Mouse (Mus musculus): Measurements from ENCODE around the gene Spp2. TPM values are rescaled to one million over a fixed set of nuclear protein-coding genes. Genes with fewer than 3 reads are reported as not detected.

Spp2 gene
- total and polyA plus RNA-seq, 2 experiments from 2014 or later = 1.2 to 1.3 TPM

DNA sequence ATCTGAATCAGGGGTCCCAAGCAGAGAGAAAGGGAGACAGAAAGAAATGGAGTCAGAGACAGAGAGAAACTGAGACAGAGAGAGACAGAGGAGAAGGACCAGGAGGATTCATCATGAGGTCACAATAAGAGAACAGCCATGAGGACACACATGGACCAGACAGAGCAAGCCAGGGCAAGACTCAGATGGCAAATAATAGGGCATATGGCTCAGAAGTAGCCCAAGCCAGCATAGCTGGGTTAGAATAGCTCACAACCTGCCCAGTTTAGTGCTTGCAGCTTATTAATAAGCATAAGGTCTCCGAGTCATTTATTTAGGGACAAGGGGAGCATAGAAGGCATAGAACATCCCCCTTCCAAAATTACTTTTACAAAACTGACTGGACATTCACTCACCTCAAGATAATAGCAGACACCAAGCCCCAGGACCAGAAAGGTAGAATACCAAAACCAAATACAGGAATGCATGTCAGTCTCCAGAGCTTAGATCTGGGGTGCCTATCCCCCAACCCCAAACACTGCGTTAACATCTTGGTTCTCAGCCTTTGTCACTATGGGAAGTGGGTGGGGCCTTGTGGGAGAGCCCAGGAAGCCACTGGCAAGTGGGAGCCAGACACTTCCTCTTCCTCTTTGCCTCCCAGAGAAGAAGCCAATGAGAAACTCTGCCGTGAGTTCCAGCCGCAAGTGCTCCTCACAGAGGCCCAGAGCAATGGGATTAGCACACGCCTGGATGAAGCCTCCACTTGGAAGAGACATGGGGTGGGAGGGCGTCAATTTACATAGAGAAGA is 26.5 kb downstream of the Spp2 start:
- Histone ChIP-seq H3K27me3 (ENCODE audit: insufficient read depth, low read length) (no peaks in the 10 kb centered on the region), H3K9ac (no peak overlapping the region), H3K4me2 (ENCODE audit: low read depth) (no peak overlapping the region), H3K36me3 (ENCODE audit: insufficient read depth) (no peaks in the 10 kb centered on the region), H3K9me3 (ENCODE audit: low read length) (no peaks in the 10 kb centered on the region), H3K27ac (ENCODE audit: low read depth, low read length) (no peak overlapping the region), H3K4me1 (ENCODE audit: insufficient read depth) (no peaks in the 10 kb centered on the region), H3K4me3 (ENCODE audit: low read depth, low read length) (no peak overlapping the region)
- no peak for ATAC-seq
- no peak for TF ChIP-seq CTCF (IDR thresholded peaks at IDR 0.05; ENCODE audit: low read depth)
- 45% methylated on average over 6 of the region's 6 CpGs for WGBS
- no peak for DNase-seq

DNA sequence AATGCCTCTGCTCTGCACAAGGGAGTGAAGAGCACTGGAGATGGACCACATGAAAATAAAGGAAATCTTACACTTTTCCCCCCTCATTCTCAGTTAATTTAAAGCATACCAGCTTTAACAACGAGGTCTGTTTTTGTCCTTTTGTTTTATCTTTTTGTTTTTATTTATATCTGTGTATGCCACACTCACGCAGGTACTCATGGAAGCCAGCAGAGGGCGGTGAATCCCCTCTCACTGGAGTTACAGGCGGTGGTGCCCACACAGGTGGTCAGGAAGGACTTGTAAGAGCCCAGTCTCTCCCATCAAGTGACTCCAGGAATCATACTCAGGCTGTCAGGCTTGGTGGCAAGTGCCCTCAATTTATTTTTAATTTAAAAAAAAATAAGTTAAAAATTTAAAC is 27.3 kb downstream of the Spp2 start:
- no peaks in the 10 kb centered on the region for H3K9me3 ChIP-seq (ENCODE audit: low read length)
- no peak overlapping the region for H3K4me2 ChIP-seq (ENCODE audit: low read depth)
- no peak overlapping the region for H3K9ac ChIP-seq
- H3K27me3 ChIP-seq (ENCODE audit: insufficient read depth, low read length) = no peaks in the 10 kb centered on the region
- TF ChIP-seq CTCF (IDR thresholded peaks at IDR 0.05; ENCODE audit: low read depth) = peak; percentile 41
- H3K36me3 ChIP-seq (ENCODE audit: insufficient read depth) = no peaks in the 10 kb centered on the region
- ATAC-seq = no peak
- DNase-seq = no peak
- H3K4me3 ChIP-seq (ENCODE audit: low read depth, low read length) = no peak overlapping the region
- H3K27ac ChIP-seq (ENCODE audit: low read depth, low read length) = no peak overlapping the region
- WGBS = 64% methylated on average over 4 of the region's 4 CpGs
- H3K4me1 ChIP-seq (ENCODE audit: insufficient read depth) = no peaks in the 10 kb centered on the region

DNA sequence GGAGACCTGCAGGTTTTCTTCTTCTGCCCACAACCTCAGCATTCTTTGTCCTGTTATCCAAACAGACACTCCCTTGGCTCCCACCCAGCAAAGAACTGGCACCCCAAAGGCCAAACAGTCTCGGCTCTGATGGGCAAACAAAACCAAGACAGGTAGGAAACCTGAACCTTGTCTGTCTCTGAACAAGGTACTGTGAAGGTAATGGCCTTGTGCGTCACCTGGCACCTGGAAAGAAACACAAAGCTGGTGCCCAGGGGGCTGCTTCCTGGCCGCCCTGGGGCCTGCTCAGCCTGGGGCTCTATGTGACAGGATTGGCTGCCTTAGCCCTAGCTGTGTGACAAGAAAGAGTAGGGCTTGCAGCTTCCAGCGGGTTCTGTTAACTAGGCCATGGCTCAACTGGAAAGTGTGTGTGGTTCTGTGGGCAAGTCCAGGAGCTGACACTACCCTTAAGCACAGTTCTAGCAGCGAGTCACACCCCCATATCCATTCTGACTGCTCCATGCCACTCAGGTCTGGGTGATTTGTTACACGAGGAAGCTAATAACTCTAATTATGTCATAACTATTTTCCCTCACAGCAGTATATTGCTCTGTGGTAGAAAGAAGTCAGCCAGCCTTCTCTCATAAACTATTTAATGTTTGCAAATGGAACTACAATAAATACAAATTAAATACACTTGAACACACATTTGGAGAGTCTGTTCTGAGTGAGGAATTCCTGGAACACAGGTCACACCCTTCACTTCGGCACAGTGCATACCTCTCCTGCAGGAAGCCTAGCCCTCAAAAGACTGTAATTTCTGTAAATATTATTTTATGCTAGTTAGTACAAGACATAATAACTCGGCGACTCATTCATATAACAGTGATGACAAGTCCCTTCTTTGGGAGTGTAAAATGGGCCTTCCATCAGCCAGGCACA is 30.7 kb downstream of the Spp2 start:
- Histone ChIP-seq H3K4me3 (ENCODE audit: low read depth, low read length) (no peak overlapping the region), H3K4me2 (ENCODE audit: low read depth) (no peak overlapping the region), H3K27ac (ENCODE audit: low read depth, low read length) (no peak overlapping the region), H3K27me3 (ENCODE audit: insufficient read depth, low read length) (no peaks in the 10 kb centered on the region), H3K9me3 (ENCODE audit: low read length) (no peaks in the 10 kb centered on the region), H3K36me3 (ENCODE audit: insufficient read depth) (no peaks in the 10 kb centered on the region), H3K4me1 (ENCODE audit: insufficient read depth) (no peaks in the 10 kb centered on the region), H3K9ac (no peak overlapping the region)
- no peak for DNase-seq
- no peak; the same call in 1 of the 2 replicates for ATAC-seq
- WGBS = 73% methylated on average over 9 of the region's 9 CpGs
- TF ChIP-seq CTCF (IDR thresholded peaks at IDR 0.05; ENCODE audit: low read depth) = no peak

DNA sequence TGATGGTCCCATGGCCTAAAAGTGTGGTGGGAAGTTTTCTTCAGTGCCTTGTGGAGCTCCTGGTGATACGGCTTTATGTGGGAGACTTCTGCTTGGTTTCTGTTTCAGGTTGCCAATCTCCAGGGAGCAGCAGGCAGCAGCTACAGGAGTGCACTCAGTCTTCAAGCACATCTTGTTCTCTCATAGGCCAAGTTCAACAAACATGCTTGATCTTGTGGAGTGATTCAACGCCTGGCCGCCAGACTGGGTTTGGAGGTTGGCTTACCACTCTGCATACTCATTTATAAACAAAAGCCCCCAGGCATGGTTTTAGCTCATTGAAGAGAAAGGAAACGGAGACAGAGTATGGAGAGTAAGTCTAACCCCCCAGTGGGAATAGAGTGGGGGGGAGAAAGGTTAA is 36.6 kb downstream of the Spp2 start:
- H3K27ac ChIP-seq (ENCODE audit: low read depth, low read length) = no peak overlapping the region
- peaks cover 6% of the 10 kb centered on the region; the same call in 1 of the 2 replicates for H3K4me1 ChIP-seq (ENCODE audit: insufficient read depth)
- no peaks in the 10 kb centered on the region for H3K9me3 ChIP-seq (ENCODE audit: low read length)
- no peak for TF ChIP-seq CTCF (IDR thresholded peaks at IDR 0.05; ENCODE audit: low read depth)
- no peaks in the 10 kb centered on the region for H3K36me3 ChIP-seq (ENCODE audit: insufficient read depth)
- no peaks in the 10 kb centered on the region for H3K27me3 ChIP-seq (ENCODE audit: insufficient read depth, low read length)
- no peak for DNase-seq
- H3K4me2 ChIP-seq (ENCODE audit: low read depth) = no peak overlapping the region
- no peak for ATAC-seq
- WGBS = 52% methylated on average over 4 of the region's 4 CpGs
- no peak overlapping the region for H3K9ac ChIP-seq
- H3K4me3 ChIP-seq (ENCODE audit: low read depth, low read length) = no peak overlapping the region

DNA sequence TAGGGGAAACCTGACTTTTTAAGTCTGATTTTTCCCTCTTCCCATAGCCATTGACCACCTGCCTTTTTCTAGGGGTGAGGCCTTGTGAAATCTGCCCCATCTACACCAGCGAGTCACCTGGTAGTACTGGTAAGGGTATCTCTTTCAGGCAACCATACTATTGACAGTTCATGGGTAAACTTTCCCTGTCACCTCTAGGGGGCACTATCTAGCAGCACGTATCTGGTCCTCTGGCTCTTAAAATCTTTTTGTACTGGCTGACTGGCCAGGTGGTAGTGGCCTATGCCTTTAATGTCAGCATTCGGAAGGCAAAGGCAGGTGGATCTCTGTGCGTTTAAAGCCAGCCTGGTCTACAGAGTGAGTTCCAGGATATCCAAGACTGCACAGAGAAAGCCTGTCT is 38.6 kb downstream of the Spp2 start:
- no peak overlapping the region for H3K27ac ChIP-seq (ENCODE audit: low read depth, low read length)
- no peak overlapping the region for H3K4me3 ChIP-seq (ENCODE audit: low read depth, low read length)
- peaks cover 6% of the 10 kb centered on the region; the same call in 1 of the 2 replicates for H3K4me1 ChIP-seq (ENCODE audit: insufficient read depth)
- no peaks in the 10 kb centered on the region for H3K36me3 ChIP-seq (ENCODE audit: insufficient read depth)
- TF ChIP-seq CTCF (IDR thresholded peaks at IDR 0.05; ENCODE audit: low read depth) = peak; percentile 60
- no peak for DNase-seq
- H3K9ac ChIP-seq = no peak overlapping the region
- H3K9me3 ChIP-seq (ENCODE audit: low read length) = no peaks in the 10 kb centered on the region
- H3K27me3 ChIP-seq (ENCODE audit: insufficient read depth, low read length) = no peaks in the 10 kb centered on the region
- no peak for ATAC-seq
- WGBS = 69% methylated on average over 4 of the region's 4 CpGs
- no peak overlapping the region for H3K4me2 ChIP-seq (ENCODE audit: low read depth)

DNA sequence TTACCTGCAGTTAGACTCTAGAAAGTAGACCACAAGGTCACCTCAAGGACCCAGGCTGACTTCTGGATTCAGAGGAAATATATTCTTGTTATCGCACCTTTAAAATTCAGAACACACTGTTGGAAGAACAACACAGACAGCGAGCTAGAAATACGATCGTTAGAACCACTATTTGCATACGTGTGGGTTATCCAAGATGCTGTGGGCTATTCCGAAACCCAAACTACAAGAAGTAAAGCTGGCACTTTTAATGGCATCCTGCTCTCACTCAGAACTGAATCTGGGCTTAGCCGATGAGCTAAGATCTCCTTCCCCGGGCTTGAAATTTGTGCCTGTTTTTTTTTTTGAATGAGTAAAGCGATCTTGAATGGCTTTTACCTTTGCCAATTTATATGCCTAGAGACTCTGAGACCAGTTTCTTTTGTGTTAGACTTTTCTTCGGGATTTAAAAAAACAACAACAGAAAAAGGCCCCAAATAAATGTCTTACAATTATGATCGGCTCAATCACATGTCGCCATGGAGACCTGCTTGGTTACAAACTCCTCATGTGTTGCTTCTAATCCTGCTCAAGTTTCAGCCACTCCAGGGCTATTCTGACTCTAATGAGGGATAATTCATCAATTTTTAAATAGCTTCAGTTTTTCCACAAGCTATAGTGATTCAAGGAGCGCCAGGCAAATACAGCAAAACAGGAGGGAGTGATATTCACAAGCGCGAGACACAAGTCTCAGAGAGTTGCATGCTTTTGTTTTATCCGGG is 39.7 kb downstream of the Spp2 start:
- Histone ChIP-seq H3K9ac (no peak overlapping the region), H3K36me3 (ENCODE audit: insufficient read depth) (no peaks in the 10 kb centered on the region), H3K27me3 (ENCODE audit: insufficient read depth, low read length) (no peaks in the 10 kb centered on the region), H3K9me3 (ENCODE audit: low read length) (no peaks in the 10 kb centered on the region), H3K4me3 (ENCODE audit: low read depth, low read length) (no peak overlapping the region), H3K4me2 (ENCODE audit: low read depth) (peak overlapping the region; percentile 23), H3K27ac (ENCODE audit: low read depth, low read length) (peak overlapping the region; percentile 35; the same call in 1 of the 2 replicates), H3K4me1 (ENCODE audit: insufficient read depth) (peaks cover 6% of the 10 kb centered on the region; the same call in 1 of the 2 replicates)
- ATAC-seq (no peak), DNase-seq (no peak)
- 12% methylated on average over 16 of the region's 16 CpGs for WGBS
- TF ChIP-seq CTCF (IDR thresholded peaks at IDR 0.05; ENCODE audit: low read depth) = no peak

Measured in forebrain, postnatal 0 days (tissue).